Mouse (Mus musculus): ENCODE results near the gene Cyp2w1. TPM values are rescaled to one million over a fixed set of nuclear protein-coding genes. Genes with fewer than 3 reads are reported as not detected.

The Cyp2w1 gene
- total and polyA plus RNA-seq, 2 experiments = not detected

GRCm38 (mm10) chr5:139397959-139398753 is 45.7 kb downstream of the Cyp2w1 start:
- WGBS = 29% methylated on average over 5 of the region's 5 CpGs
- Histone ChIP-seq H3K27ac (replicated peaks; ENCODE audit: insufficient read depth, low read depth, low read length) (peak overlapping the region; percentile 19), H3K4me1 (ENCODE audit: control insufficient read depth, insufficient read depth, low read length) (peaks cover 8% of the 10 kb centered on the region), H3K27me3 (ENCODE audit: control insufficient read depth, insufficient read depth, low read length) (no peaks in the 10 kb centered on the region), H3K9ac (ENCODE audit: low read depth, low read length) (no peak overlapping the region), H3K4me3 (ENCODE audit: insufficient read depth, low read depth, low read length) (no peak overlapping the region), H3K79me2 (ENCODE audit: control insufficient read depth, insufficient read depth, low read length) (no peaks in the 10 kb centered on the region), H3K36me3 (ENCODE audit: control insufficient read depth, insufficient read depth, low read length) (no peaks in the 10 kb centered on the region; the same call in 1 of the 2 replicates)
- DNase-seq (ENCODE audit: extremely low read depth, low read depth, low spot score) = peak; percentile 96
- TF ChIP-seq POLR2A (IDR thresholded peaks at IDR 0.05; ENCODE audit: extremely low read depth, insufficient read depth, low read length) = no peak
- peak; percentile 91 for TF ChIP-seq CTCF (IDR thresholded peaks at IDR 0.05; ENCODE audit: low read depth, low read length)

GRCm38 (mm10) chr5:139398786-139399185 is 46.4 kb downstream of the Cyp2w1 start:
- no peak for DNase-seq (ENCODE audit: extremely low read depth, low read depth, low spot score)
- no peak overlapping the region for H3K27ac ChIP-seq (replicated peaks; ENCODE audit: insufficient read depth, low read depth, low read length)
- TF ChIP-seq POLR2A (IDR thresholded peaks at IDR 0.05; ENCODE audit: extremely low read depth, insufficient read depth, low read length) = no peak
- no peak for TF ChIP-seq CTCF (IDR thresholded peaks at IDR 0.05; ENCODE audit: low read depth, low read length)
- no peaks in the 10 kb centered on the region for H3K79me2 ChIP-seq (ENCODE audit: control insufficient read depth, insufficient read depth, low read length)
- no peaks in the 10 kb centered on the region for H3K36me3 ChIP-seq (ENCODE audit: control insufficient read depth, insufficient read depth, low read length)
- H3K9ac ChIP-seq (ENCODE audit: low read depth, low read length) = peak overlapping the region; percentile 2; the same call in 1 of the 2 replicates
- H3K4me3 ChIP-seq (ENCODE audit: insufficient read depth, low read depth, low read length) = no peak overlapping the region
- 62% methylated on average over 5 of the region's 5 CpGs for WGBS
- peaks cover 8% of the 10 kb centered on the region for H3K4me1 ChIP-seq (ENCODE audit: control insufficient read depth, insufficient read depth, low read length)
- no peaks in the 10 kb centered on the region for H3K27me3 ChIP-seq (ENCODE audit: control insufficient read depth, insufficient read depth, low read length)

GRCm38 (mm10) chr5:139399991-139400390 is 47.6 kb downstream of the Cyp2w1 start:
- Histone ChIP-seq H3K4me1 (ENCODE audit: control insufficient read depth, insufficient read depth, low read length) (peaks cover 8% of the 10 kb centered on the region), H3K27ac (replicated peaks; ENCODE audit: insufficient read depth, low read depth, low read length) (no peak overlapping the region), H3K4me3 (ENCODE audit: insufficient read depth, low read depth, low read length) (no peak overlapping the region), H3K9ac (ENCODE audit: low read depth, low read length) (no peak overlapping the region), H3K36me3 (ENCODE audit: control insufficient read depth, insufficient read depth, low read length) (no peaks in the 10 kb centered on the region), H3K79me2 (ENCODE audit: control insufficient read depth, insufficient read depth, low read length) (no peaks in the 10 kb centered on the region), H3K27me3 (ENCODE audit: control insufficient read depth, insufficient read depth, low read length) (no peaks in the 10 kb centered on the region)
- no peak for DNase-seq (ENCODE audit: extremely low read depth, low read depth, low spot score)
- TF ChIP-seq POLR2A (IDR thresholded peaks at IDR 0.05; ENCODE audit: extremely low read depth, insufficient read depth, low read length) = no peak
- no peak for TF ChIP-seq CTCF (IDR thresholded peaks at IDR 0.05; ENCODE audit: low read depth, low read length)
- 93% methylated on average over 14 of the region's 14 CpGs for whole genome bisulfite sequencing

- peaks cover 8% of the 10 kb centered on the region for H3K4me1 ChIP-seq (ENCODE audit: control insufficient read depth, insufficient read depth, low read length)
- no peak for TF ChIP-seq CTCF (IDR thresholded peaks at IDR 0.05; ENCODE audit: low read depth, low read length)
- no peak for TF ChIP-seq POLR2A (IDR thresholded peaks at IDR 0.05; ENCODE audit: extremely low read depth, insufficient read depth, low read length)
- WGBS = 78% methylated on average over 2 of the region's 2 CpGs
- H3K9ac ChIP-seq (ENCODE audit: low read depth, low read length) = no peak overlapping the region
- no peaks in the 10 kb centered on the region for H3K36me3 ChIP-seq (ENCODE audit: control insufficient read depth, insufficient read depth, low read length)
- DNase-seq (ENCODE audit: extremely low read depth, low read depth, low spot score) = no peak
- no peak overlapping the region for H3K27ac ChIP-seq (replicated peaks; ENCODE audit: insufficient read depth, low read depth, low read length)
- no peak overlapping the region for H3K4me3 ChIP-seq (ENCODE audit: insufficient read depth, low read depth, low read length)
- no peaks in the 10 kb centered on the region for H3K79me2 ChIP-seq (ENCODE audit: control insufficient read depth, insufficient read depth, low read length)
- H3K27me3 ChIP-seq (ENCODE audit: control insufficient read depth, insufficient read depth, low read length) = no peaks in the 10 kb centered on the region
These were observed 49.7 kb downstream of the Cyp2w1 start for GRCm38 (mm10) chr5:139402106-139402505.

GRCm38 (mm10) chr5:139403692-139404260 is 51.4 kb downstream of the Cyp2w1 start:
- Histone ChIP-seq H3K79me2 (ENCODE audit: control insufficient read depth, insufficient read depth, low read length) (no peaks in the 10 kb centered on the region), H3K36me3 (ENCODE audit: control insufficient read depth, insufficient read depth, low read length) (no peaks in the 10 kb centered on the region), H3K27ac (replicated peaks; ENCODE audit: insufficient read depth, low read depth, low read length) (no peak overlapping the region), H3K4me1 (ENCODE audit: control insufficient read depth, insufficient read depth, low read length) (peaks cover 1% of the 10 kb centered on the region), H3K4me3 (ENCODE audit: insufficient read depth, low read depth, low read length) (no peak overlapping the region), H3K9ac (ENCODE audit: low read depth, low read length) (no peak overlapping the region), H3K27me3 (ENCODE audit: control insufficient read depth, insufficient read depth, low read length) (no peaks in the 10 kb centered on the region)
- 90% methylated on average over 8 of the region's 8 CpGs for WGBS
- TF ChIP-seq CTCF (IDR thresholded peaks at IDR 0.05; ENCODE audit: low read depth, low read length) (no peak), POLR2A (IDR thresholded peaks at IDR 0.05; ENCODE audit: extremely low read depth, insufficient read depth, low read length) (no peak)
- DNase-seq (ENCODE audit: extremely low read depth, low read depth, low spot score) = no peak

Measured in liver, adult 2 months (tissue).